Mouse (Mus musculus): ENCODE measurements around the gene Sowahb. TPM values are rescaled to one million over a fixed set of nuclear protein-coding genes. Genes with fewer than 3 reads are reported as not detected.

Gene Sowahb
- not detected for total RNA-seq (2021)
- long read RNA-seq, experiment 1 = 0 reads
- long read RNA-seq, experiment 2 = 0 reads

- DNase-seq = no peak
- intact Hi-C loops (cut with DNase I) = no loop called here
Measured at GRCm38 (mm10) chr5:93044584-93045370, at the start of gene Sowahb. Gene Sowahb (minus strand): TSS chr5:93045022.

DNA sequence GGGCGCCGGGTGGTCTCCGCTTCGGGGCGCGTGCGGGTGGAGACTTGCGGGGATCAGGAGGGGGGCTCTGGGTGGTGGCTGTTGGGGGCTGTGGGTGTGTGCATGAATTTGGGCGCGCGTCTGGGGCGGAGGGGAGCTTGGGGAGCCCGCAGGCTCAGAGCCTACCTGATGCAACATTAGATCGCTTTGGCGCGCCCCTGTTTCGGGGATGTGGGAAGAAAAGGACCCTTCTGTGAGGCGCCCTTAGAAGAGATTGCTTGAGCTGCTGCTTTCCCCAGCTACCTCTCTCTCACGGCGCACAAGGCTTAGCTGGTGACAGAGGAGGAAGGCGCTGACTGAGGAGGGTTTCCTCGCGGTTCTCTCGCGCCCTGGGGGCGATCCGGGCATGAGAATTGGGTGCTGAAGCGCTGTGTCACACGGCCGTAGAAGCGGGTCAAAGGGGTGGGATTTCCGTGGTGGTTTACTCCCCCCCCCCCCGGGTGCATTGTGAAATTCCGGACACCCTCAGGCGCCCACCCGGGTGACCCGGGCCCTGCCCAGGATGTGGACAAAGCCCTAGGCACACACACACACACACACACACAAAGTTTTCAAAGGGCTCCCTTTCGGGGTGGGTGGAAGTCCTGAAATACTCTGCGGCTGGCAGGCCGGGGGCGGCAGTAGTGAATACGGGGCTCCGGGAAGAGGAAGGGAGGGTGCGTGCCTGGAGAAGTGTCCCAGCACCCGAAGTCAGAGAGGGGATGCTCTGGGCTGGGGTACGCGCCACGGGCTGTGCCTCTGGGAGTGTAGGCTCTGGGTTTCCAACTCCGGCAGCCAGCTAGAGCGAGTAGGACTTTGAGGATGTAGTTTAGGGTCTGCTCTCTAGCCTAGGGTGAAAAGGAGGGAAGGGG, 49.1 kb upstream of the Sowahb start:
- DNase-seq = peak; percentile 15 to 45
- intact Hi-C loops (cut with DNase I) = loop anchor here (5.0 kb wide), 2 partner anchors 38 to 173 kb away; partner anchors contain the start of gene Ccng2

DNA sequence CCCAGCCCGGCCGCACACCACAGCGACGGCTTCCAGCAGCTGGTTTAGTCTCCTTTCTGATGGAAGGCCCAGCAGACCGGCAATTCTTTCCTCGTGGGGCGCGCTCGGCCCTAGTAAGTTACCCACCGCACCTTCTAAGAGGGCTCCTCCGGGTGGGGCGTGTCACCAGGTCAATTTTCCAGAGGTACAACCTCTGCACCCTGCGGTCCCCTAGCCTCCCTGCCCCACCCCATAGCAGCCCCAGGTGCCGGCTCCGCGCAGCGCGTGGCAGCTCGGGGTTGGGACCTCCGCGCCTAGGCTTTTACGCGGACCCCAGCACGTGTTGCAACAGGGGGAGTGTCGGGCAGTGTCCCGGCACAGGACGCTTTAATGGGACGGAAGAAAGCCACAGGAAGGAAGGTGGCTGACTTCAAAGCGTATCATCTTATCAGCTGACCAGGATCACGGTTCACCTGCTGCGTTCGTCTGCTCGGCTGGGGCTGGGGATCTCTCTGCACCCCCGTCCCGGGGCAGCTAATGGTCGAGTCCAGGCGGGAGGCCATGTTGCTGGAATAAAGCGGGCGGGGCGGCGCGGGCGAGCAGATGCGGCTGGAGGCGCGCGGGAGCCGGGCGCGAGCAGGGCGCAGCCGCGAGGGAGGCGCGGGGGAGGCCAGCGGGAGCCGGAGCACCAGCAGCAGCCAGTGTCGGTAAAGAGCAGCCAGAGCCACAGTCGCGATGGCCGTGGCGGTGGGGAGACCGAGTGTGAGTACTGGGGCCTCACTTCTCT, 48.2 kb upstream of the Sowahb start, which contains the start of gene Sept11:
Gene Sept11 (plus strand): TSS at position 581 of the 766 bp plus-strand sequence.
- intact Hi-C loops (cut with DNase I) = loop anchor here (5.0 kb wide), 2 partner anchors 39 to 174 kb away; partner anchors contain the start of gene Ccng2
- DNase-seq = peak; percentile 94 to 96

GRCm38 (mm10) chr5:93092147-93092781, 47.4 kb upstream of the Sowahb start:
- intact Hi-C loops (cut with DNase I) = loop anchor here (5.0 kb wide), 2 partner anchors 40 to 175 kb away; partner anchors contain the start of gene Ccng2
- DNase-seq = no peak

DNA sequence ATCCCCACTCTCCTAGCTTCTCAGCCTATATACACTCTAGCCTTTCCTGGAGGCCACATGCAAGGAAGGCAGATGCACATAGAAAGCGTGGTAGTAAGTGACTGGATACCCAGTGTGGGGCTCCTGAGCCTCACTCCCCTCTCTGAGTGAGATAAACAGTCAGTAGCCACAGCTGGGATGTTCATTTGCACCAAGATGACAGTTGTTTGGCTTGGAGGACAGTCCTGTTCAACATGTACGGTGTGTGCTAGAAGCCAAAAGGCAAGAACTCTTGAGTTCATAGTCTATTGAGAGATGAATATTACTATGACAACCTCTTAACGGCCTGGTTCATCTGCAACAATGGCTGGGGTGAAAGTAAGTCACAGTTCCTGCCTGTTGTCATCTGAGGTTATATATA, 46.4 kb upstream of the Sowahb start:
- intact Hi-C loops (cut with DNase I) = loop anchor here (5.0 kb wide), 2 partner anchors 41 to 176 kb away; partner anchors contain the start of gene Ccng2
- DNase-seq = no peak

- no peak for DNase-seq
- intact Hi-C loops (cut with DNase I) = loop anchor here (2.0 kb wide), 1 partner anchor 77 kb away; no protein-coding TSS in a partner anchor
Measured at GRCm38 (mm10) chr5:93085900-93086299, 41.1 kb upstream of the Sowahb start.

GRCm38 (mm10) chr5:93085015-93085598, 40.3 kb upstream of the Sowahb start:
- DNase-seq = no peak
- intact Hi-C loops (cut with DNase I) = loop anchor here (2.0 kb wide), 1 partner anchor 78 kb away; no protein-coding TSS in a partner anchor

GRCm38 (mm10) chr5:93079596-93079995, 34.8 kb upstream of the Sowahb start:
- DNase-seq = no peak
- intact Hi-C loops (cut with DNase I) = no loop called here

DNA sequence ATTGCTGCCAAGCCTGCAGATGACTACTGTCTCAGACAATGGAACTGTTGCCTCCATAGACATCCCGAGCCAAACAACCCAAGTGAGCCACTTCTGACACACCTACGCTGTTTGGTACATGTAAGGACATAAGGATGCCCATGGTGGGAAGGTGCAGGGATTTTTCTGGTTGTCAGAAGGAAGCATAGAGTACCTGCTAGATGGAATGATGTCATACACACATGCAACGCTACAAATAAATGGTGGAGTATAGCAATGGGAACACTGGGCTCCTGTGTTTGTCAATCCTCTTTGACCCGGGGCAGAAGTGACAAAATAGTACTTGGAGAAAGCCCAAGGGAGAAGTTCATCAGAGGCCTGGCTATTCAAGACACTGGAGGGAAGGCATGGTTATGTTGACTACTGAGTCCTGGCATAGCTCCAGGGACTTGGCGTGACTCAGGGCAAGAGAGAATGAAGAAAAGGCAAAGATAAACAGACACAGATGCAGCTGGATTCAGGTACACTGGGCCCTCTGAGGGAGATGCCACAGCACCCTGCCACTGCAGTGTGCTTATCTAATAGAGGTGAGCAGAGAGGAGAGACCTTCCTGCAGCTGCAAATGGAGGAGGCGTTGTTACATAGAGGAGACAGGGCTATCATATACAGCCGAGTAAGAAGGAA, 33.0 kb upstream of the Sowahb start:
- no peak for DNase-seq
- intact Hi-C loops (cut with DNase I) = no loop called here

DNA sequence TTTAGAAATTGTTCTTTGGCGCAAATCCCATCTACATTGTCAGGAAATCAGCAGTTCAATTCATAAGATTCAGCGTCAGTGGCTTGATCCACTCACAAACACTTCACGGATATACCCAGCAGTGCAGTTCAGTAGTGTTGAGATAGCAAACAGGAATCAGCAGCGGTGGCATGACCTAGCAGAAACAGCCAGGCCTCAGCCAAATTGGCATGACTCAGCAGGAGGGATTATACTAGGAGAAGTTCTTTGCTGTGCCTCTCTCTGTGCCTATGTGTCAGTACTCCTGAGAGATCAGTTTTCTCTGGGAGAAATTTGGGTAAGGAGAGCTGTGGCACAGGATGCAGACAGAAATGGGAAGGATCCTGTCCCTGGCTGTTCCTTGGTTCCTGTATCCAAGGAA, 16.0 kb upstream of the Sowahb start:
- intact Hi-C loops (cut with DNase I) = no loop called here
- no peak for DNase-seq

- intact Hi-C loops (cut with DNase I) = loop anchor here (10.0 kb wide), 1 partner anchor 111 kb away; no protein-coding TSS in a partner anchor
- no peak for DNase-seq
Measured at GRCm38 (mm10) chr5:93053606-93054397, 9.0 kb upstream of the Sowahb start.

DNA sequence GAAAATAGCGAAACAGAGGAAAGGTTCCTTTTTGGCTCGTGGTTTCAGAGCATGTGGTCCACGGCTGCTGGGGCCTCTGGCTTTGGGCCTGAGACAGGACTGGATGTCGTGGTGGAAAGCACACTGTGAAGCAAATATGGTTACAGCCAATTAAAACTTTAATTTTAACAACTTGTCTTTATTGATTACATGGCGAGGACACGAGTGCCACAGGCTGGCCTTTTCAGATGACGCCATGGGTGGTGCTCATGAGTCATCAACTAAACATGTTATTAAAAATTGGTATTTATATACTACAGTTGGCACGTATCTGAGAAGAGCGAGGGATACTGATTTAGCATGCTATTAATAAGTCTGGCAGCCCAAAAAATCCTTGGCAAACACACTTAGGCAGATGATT, 7.1 kb upstream of the Sowahb start:
- DNase-seq = no peak
- intact Hi-C loops (cut with DNase I) = loop anchor here (10.0 kb wide), 1 partner anchor 113 kb away; no protein-coding TSS in a partner anchor

GRCm38 (mm10) chr5:93051041-93051440, 6.2 kb upstream of the Sowahb start:
- intact Hi-C loops (cut with DNase I) = loop anchor here (10.0 kb wide), 1 partner anchor 114 kb away; no protein-coding TSS in a partner anchor
- no peak for DNase-seq

- DNase-seq = no peak
- intact Hi-C loops (cut with DNase I) = loop anchor here (10.0 kb wide), 1 partner anchor 115 kb away; no protein-coding TSS in a partner anchor
Measured at GRCm38 (mm10) chr5:93049971-93050370, 5.1 kb upstream of the Sowahb start.

- intact Hi-C loops (cut with DNase I) = no loop called here
- no peak for DNase-seq
Measured at GRCm38 (mm10) chr5:93048481-93049240, 3.8 kb upstream of the Sowahb start.

GRCm38 (mm10) chr5:93046306-93046845, 1.6 kb upstream of the Sowahb start:
- intact Hi-C loops (cut with DNase I) = no loop called here
- no peak for DNase-seq

- DNase-seq = no peak
- intact Hi-C loops (cut with DNase I) = no loop called here
Measured at GRCm38 (mm10) chr5:93045371-93045714, 521 bp upstream of the Sowahb start.

Measured in gastrocnemius, postnatal 36 days (tissue).